Mouse (Mus musculus): ENCODE results near the gene Cst6. TPM values are rescaled to one million over a fixed set of nuclear protein-coding genes. Genes with fewer than 3 reads are reported as not detected.
A peak's percentile ranks its signal among the peaks of the same experiment; 100 is the strongest.
"Not testable (repeated sequence)": the region's sequence is repeated elsewhere in the genome, so short reads cannot be mapped to it uniquely, and the experiment has no call there.

Gene Cst6
- total RNA-seq (2021): 1.6 TPM in 1 of 2 replicates, not detected in the other
- long read RNA-seq, partial matches to known transcripts: 0 of 1 reads
- long read RNA-seq, other reads (novel, unspliced or antisense): 0 of 1 reads

- DNase-seq: not testable (repeated sequence)
These were observed at the start of gene Cst6 for GRCm38 (mm10) chr19:5349502-5349873. TSS of gene Cst6 (minus strand) at chr19:5349574.

- DNase-seq: no peak
These were observed 46.0 kb upstream of the Cst6 start for GRCm38 (mm10) chr19:5395371-5395770.

GRCm38 (mm10) chr19:5394168-5394567, 44.8 kb upstream of the Cst6 start:
- no peak for DNase-seq

DNA sequence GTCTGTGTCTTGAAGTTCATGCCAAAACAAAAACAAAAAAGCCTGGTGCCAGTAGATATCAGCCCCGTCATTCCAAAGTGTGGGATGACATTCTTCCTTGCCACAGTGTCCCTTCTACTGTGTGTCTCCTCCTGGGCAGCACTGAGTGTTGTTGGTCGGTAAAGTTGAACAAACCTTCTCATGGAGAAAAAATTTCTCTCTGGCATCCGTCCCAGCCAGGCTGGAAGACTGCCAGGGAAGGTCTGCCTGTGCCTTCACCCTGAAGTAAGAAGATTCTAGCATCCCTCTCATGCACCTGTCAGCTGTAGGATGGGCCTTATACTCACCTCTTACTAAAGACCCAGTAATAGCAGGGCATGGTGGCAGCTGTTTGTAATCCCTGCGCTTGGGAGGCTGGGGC, 43.5 kb upstream of the Cst6 start:
- peak; percentile 88 for DNase-seq

GRCm38 (mm10) chr19:5390416-5390815, 41.0 kb upstream of the Cst6 start:
- DNase-seq: no peak

DNA sequence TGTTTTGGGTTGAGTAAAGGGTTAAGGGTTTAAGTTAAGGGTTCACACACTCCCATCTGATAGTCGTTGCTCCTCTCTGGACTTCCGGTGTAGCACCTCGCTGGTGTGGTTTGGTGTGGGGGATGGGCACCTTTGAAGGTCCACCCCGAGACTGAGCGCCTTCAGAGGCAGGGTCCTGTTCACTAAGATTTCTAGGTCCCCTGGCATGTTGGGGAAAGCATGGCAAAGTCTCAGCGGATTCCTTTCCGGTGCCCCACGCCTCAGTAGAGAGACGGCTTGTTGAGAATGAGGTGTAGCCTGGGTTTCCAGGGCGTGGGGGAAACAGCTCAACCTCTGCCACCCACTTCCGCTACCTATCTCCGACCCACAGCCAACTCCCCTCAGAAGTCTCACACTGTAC, 40.3 kb upstream of the Cst6 start:
- no peak for DNase-seq

GRCm38 (mm10) chr19:5388588-5389242, 39.3 kb upstream of the Cst6 start, which contains the start of gene Sart1:
TSS of gene Sart1 (minus strand) at chr19:5388703.
- DNase-seq: peak; percentile 96

DNA sequence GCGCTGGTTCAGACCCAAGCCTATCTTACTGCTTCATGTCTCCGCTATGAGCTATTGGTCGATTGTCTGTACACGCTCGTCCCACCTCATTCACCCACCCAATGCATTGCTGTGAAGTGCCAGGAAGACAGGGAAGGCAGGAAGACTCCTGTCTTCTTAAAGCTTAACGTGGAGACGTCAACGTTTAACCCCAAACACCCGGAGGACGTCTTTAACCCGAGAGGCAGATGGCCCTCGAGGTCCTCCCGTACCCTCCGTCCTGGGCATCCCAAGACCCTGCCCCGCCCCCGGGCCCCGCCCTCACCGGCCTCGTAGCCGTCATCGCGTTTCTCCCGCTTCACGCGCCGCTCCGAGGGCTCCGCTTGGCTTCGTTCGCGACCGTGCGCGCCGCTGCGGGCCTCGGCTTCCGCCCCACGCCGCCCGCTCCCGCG, 38.7 kb upstream of the Cst6 start:
- peak; percentile 52 for DNase-seq

DNA sequence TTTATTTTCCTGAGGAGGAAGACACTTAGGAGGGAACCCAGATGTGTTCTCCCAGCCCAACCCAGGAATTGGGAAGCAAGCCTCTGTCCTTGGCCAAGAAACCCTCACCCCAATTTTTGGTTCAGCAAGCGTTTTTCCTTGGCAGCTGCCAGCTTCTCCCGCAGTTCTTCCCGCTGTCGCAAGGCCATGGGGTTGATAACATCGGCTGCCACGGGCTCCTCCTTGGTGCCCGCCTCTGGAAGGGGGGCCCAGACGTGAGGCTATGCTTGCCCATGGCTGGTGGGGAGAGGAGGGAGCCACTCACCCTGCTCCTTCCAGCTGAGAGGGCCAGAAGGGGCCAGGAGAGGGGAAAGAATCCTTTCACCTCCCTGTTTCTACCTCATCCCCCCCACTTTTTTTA, 35.3 kb upstream of the Cst6 start:
- no peak for DNase-seq

GRCm38 (mm10) chr19:5383326-5383725, 34.0 kb upstream of the Cst6 start:
- no peak for DNase-seq

DNA sequence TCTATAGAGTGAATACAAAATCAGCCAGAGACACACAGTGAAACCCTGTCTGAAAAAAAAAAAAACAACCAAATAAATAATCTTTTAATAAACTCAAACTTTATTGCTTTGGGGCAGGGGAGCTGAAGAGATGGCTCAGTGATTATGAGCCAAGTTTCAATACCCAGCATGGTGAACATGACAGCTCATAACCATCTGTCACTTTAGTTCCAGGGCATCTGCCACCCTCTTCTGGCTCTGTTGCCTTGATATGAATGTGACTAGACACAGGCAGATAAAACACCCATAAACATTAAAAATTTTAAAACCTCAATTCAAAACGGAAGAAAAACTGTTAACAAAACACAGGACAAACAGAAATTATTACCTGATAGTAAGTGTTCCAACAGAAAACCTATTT, 28.1 kb upstream of the Cst6 start:
- DNase-seq: no peak

DNA sequence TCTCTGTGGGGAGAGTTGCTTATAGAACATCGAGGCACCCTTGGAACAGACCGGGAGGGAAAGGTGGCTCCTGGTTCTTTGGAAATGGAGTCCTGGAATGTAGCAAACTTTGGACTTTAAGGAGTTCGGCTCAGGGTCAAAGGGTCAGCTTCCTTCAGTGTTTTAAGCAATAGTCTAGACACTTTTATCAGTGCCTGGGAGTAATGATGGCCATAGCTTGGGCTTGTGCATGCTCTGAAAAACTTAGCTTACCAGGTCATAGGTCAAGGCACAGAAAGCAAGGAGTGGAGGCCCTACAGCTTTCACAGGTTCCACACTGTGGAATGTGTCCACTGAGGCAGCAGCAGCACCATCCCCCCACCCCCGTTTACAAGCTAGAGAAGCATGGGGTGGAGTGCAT, 25.4 kb upstream of the Cst6 start:
- no peak for DNase-seq

GRCm38 (mm10) chr19:5374177-5374576, 24.8 kb upstream of the Cst6 start:
- DNase-seq: no peak

DNA sequence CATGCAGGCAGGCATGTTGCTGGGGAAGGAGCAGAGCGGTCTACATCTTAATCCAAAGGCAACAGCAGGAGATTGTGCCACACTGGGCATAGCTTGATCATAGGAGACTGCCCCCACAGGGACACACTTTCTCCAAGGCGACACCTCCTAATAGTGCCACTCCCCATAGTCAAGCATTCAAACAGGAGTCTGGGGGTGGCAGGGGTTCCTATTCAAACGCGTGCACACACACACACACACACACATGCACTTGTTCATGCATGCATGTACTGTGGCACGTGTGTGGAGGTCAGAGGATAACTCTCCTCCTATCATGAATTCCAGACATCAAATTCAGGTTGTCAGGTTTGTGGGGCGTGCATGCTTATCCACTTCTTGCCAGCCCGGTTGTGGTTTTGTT, 23.4 kb upstream of the Cst6 start:
- no peak for DNase-seq

DNA sequence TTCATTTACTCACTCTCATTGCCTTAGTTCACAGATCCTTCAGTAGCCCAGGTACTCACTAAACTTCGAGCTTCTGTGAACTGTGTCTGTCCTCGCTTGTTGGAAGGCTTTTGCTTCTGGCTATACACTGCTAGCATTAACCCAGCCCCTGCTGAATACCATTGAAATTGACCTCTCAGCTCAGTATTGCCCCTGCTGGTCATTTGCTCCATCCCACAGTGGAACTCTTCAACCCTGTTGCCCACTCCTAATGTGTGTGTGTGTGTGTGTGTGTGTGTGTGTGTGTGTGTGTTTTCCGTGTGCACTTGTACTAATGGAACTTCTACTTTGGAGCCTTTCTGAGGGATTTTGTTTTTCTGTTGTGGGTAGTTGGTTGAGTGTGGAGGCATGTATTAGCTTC, 21.6 kb upstream of the Cst6 start:
- DNase-seq: no peak

DNA sequence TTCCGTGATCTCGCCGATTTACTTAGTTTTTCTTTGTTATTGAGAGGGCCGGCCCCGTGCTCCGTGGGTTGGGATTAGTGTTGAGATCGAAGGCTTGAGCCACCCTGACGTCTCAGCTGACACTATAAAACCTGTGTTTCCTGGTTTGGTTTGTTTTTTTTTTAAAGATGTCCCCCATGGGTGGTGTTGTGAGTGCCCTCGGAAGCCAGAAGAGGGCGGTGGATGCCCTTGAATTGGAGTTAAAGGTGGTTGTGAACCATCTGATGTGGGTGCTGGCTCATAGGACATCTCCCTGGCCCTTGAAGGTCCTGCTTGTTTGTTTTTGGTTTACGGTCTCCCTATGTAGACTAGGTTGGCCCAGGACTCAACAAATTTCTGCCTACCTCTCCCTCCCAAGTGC, 18.1 kb upstream of the Cst6 start:
- no peak for DNase-seq

DNA sequence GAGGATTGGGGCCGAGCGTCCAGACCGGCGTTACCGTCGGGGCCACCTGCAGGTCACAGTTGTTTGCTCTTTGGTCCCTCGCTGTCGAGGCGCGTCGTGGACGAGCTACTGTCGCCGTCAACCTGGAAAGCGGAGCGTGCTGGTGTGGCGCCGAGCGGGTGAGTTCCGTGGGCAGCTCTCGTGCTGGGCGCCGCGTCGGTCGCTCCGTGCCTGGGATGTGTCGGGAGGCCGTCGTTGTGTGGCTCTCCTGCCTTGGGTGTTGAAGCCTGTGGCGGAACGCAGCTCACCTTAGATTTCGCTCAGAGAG, 17.6 kb upstream of the Cst6 start, which contains the start of gene Banf1:
Banf1 (minus strand) TSS at position 116 of the 307 bp plus-strand sequence.
- no peak for DNase-seq

DNA sequence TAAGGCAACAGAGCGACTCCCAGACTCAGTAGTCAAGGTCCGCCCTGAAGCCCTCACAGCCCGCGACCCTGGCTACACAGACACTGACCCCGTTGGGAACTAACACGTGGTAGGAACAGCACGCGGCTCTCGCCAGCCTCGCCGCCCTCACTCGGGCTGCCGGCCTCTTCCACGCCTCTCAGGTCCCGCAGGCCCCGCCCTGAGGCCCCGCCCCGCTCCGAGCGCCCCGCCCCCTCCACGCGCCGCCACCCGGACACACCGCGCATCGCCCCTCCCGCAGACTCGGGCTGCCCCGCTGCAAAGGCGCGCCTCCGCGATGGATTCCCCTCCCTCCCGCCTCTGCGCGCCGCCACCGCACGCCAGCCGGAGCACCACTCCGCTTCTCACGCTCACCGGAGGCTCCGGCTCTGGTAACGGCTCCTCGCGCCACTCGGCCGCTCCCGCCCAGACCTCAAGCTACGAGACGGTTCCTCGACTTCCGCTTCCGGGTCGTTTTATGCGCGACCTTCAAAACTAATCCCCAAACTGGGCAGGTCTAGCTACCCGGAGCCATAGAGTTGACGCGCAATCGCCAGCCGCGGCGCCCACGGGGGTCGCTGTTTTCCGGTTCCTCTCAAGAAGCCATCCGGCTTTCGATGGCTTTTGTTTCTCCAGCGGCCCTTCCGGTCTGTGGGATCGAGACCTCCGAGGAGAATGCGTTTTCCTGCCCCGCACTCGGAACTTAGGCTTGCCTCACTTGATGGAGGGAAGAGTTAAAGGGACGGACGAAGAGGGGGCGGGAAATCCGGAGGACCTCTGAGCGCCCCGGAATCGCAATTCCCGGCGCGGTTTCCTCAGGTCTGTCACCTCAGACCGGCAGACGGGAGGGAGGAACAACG, 17.0 kb upstream of the Cst6 start, which contains the start of gene Eif1ad:
Eif1ad (plus strand) TSS at position 567 of the 878 bp plus-strand sequence.
- peak; percentile 91 for DNase-seq

DNA sequence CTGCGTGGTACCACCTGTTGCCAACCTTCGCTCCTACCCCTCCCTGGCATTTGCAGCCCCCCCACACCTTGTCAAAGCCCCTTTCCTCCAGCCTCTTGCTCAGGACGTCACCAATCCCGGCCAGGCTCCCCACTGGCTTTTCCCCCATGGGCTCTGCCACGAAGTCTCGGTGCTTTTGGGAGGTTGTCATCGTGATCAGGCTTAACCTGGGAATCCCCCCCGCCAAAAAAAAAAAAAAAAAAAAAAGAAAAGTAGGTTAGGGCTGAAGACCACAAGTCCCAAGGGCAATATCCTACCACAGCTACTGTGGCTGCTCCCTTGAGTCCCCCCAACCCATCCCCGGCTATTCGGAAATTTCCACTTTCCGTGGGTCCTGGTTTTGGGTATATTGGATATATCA, 16.4 kb upstream of the Cst6 start:
- DNase-seq: no peak

- no peak for DNase-seq
These were observed 14.8 kb upstream of the Cst6 start for GRCm38 (mm10) chr19:5364124-5364523.

GRCm38 (mm10) chr19:5362186-5362585, 12.8 kb upstream of the Cst6 start:
- no peak for DNase-seq

GRCm38 (mm10) chr19:5356080-5356479, 6.7 kb upstream of the Cst6 start:
- no peak for DNase-seq

DNA sequence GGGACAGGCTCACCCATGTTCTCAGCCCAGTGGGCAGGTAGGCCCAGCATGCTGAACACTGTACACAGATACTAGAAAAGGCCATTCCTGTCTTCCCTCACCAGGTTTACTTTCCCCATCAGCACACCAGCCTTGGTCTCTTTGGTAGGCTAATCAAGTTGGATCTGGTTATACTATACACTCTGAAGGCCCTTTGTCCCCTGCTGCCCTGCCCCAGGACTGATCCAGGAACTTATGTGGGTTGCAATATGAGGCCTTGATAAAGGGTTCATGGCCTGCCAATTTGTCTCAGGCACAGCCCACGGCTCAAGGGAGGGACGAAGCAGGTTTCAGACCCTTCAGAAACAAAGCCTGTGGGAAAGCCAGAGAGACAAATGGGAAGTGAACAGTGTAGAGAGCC, 4.2 kb upstream of the Cst6 start:
- no peak for DNase-seq
